Mouse (Mus musculus): ENCODE data around the gene Pde4b. TPM values are rescaled to one million over a fixed set of nuclear protein-coding genes. Genes with fewer than 3 reads are reported as not detected.

Pde4b gene
- total RNA-seq, 2 experiments from 2014 or later = 59.9 to 62.5 TPM

DNA sequence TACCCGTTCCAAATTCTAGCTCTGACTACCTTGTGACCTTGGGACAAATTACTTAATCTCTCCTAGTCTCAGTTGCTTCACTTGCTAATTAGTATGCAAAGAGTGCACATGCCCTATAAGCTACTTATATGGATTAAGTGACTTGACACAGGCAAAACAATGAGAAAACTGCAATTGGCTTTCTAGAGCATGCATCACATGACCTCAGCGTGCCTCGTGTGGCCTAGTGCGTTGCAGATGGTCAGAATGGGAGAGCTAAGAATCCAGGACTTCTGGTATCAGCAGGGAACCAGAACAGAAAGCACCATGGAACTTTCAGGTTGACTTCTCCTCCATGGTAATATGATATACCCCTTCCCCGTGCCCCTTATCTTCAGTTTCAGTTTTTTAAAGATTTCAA is 426.2 kb downstream of the Pde4b start:
- Histone ChIP-seq H3K27ac (no peak overlapping the region; the same call in 1 of the 2 replicates), H3K4me3 (no peak overlapping the region)
- no peak for TF ChIP-seq CTCF (IDR thresholded peaks at IDR 0.05)
- intact Hi-C loops (cut with DNase I) = loop anchor here (2.0 kb wide), 1 partner anchor 23 kb away; no protein-coding TSS in a partner anchor
- no peak for DNase-seq

DNA sequence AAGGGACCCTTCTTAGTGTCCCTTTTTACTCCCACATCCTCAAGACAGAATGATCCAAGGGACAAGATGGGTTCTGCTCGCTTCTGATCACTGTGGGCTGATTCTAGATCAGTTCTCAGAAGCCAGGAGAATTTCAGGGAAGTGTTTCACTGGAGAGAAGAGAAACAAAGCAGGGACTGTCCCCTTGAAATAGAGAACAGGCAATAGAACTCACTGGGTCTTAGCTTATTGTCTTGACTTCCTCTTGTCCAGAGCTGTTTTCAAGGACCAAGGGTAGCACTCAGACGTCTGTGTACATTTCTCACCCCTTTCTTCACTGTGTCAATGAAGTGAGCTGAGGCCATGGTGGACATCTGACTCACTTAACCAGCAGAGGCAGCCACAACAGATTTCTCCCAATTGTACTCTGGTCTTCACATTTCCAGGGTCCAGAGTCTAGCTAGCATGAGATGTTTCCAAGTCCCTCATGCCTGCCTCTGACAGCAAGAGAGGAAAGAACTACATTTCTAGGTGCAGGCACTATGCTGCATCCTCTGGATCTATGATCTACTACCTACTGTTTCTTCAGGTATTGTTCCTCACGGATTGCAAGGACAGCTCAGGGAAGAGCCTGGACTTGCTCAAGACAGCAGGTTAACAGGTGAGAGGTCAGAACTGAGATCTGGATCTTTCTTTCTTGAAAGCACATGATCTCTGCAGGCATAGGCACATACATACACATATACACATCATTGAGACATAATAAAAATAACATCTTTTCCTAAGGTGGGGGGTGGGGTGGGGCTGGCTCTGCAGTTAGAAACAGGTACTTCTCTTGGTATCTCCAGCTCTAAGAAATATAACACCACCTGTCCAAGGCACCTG is 427.9 kb downstream of the Pde4b start:
- no peak for DNase-seq
- no peak for TF ChIP-seq CTCF (IDR thresholded peaks at IDR 0.05)
- Histone ChIP-seq H3K4me3 (no peak overlapping the region), H3K27ac (no peak overlapping the region)
- intact Hi-C loops (cut with DNase I) = no loop called here

DNA sequence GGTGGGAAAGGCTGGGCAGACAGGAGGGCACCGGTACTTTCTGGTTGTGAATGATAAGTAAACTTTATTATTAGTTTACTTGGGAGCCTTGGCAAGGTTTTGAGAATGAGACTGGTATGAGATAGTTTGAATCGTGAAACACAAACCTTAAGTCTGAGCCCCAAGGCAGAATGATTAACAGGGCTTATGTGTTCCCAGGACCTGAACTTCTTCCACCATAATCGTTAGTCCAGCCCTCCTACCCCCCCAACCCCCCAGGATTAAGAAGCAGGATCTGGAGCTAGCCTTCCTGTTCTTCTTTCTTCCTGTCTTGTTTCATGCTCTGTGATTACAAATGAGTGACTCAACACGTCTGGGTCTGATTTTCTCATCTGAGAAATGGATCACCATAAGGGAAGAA is 429.1 kb downstream of the Pde4b start:
- intact Hi-C loops (cut with DNase I) = no loop called here
- no peak for TF ChIP-seq CTCF (IDR thresholded peaks at IDR 0.05)
- H3K27ac ChIP-seq = 0 out of 2 replicates have a peak overlapping the region, but pooled peaks have one; percentile 24
- DNase-seq = no peak
- H3K4me3 ChIP-seq = no peak overlapping the region

DNA sequence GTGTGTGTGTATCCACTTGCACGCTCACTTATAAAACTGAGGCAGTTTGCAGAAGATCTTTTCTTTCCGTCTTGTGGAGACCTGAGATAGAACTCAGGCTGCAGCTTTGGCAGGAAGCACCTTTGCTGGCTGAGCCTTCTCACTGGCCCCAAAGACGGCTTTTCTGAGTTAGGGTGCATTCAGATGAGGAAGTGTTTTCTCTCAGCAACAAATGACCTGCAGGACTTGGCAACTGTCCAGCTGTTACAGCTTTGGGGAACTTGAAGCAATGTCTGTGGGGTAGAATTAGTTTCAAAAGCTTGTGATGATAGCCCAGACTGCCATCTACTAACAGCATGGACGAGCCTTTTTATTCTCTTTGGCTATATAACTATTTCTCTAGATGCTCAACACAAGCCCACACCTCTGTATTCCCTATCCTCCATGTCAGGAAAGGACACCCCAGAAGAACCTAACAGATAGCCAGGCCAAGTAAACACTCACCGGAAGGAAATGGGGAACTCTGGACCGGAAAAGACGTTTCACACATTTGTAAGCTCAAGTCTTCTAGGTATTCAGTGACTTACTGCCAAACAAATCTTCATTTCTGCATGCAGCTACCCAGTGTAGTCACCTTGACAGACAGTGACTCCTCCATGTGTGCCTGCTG is 429.8 kb downstream of the Pde4b start:
- TF ChIP-seq CTCF (IDR thresholded peaks at IDR 0.05) = no peak
- intact Hi-C loops (cut with DNase I) = no loop called here
- Histone ChIP-seq H3K4me3 (no peak overlapping the region), H3K27ac (no peak overlapping the region; the same call in 1 of the 2 replicates)
- peak; percentile 53 for DNase-seq

DNA sequence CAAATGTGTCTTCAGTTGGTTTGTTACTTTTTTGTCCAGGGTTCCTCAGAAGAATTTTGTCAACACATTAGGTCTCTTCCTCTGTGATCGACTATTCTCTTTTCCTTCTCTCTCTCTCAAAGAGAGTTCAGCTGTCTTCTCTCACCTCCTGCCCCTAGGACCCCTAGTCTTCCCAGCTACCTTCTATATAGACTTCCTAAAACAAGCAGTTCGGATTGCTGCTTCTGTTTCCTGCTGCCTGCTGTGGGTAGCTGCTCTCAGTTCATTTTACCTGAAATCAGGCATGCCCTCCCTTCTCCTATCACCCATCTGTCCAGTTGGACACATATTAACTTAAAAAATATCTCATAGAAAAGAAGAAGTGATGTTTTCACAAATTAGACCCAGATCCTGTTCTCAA is 430.3 kb downstream of the Pde4b start:
- Histone ChIP-seq H3K27ac (no peak overlapping the region), H3K4me3 (no peak overlapping the region)
- intact Hi-C loops (cut with DNase I) = no loop called here
- no peak for DNase-seq
- TF ChIP-seq CTCF (IDR thresholded peaks at IDR 0.05) = no peak

DNA sequence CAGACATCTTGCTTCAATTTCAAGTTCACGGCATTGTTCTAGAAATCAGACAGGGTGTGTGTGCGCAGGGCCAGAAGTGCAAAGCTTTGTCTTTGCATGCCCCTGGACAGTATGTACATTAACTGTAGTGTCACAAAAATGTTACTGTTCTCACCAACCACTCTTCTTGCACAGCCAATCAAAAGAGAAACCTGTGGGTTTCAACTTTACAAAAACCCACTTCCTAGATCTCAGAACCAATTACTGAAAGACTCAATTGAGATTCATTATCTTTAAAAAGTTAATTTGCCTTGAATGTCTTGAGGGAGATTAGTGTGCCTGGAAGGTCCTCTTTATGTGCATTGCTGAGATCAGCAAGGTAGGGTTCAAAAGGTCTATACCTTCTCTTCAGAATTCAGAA is 431.0 kb downstream of the Pde4b start:
- intact Hi-C loops (cut with DNase I) = no loop called here
- Histone ChIP-seq H3K4me3 (no peak overlapping the region), H3K27ac (no peak overlapping the region)
- DNase-seq = no peak
- no peak for TF ChIP-seq CTCF (IDR thresholded peaks at IDR 0.05)

DNA sequence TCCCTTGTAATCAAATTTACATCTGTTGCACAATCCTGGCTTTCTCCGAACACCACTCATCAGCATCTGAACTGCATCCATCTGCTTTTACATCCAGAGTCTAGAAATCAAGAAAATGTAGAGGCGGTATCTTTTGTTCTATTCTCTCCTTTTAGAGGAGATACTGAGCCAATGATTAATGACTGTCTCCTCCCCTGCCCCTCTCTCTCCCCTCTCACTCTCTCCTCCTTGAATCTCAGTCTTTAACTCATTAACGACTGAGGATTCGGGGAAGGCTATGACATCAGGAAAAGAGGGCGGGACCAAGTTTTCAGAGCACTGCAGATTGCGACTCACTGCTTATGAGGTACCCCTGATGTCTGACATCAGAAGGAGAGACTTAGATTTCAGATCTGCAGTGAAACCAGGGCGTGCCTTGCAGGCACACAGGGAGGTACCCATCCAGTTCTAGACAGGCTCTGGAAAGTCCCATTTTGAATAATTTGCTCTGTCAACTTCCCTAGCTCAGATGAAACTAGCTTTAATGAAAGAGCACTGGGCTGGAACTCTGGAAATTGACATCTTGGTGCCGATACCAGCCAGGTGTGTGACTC is 433.4 kb downstream of the Pde4b start:
- no peak for DNase-seq
- intact Hi-C loops (cut with DNase I) = no loop called here
- H3K4me3 ChIP-seq = no peak overlapping the region
- H3K27ac ChIP-seq = no peak overlapping the region
- TF ChIP-seq CTCF (IDR thresholded peaks at IDR 0.05) = no peak

DNA sequence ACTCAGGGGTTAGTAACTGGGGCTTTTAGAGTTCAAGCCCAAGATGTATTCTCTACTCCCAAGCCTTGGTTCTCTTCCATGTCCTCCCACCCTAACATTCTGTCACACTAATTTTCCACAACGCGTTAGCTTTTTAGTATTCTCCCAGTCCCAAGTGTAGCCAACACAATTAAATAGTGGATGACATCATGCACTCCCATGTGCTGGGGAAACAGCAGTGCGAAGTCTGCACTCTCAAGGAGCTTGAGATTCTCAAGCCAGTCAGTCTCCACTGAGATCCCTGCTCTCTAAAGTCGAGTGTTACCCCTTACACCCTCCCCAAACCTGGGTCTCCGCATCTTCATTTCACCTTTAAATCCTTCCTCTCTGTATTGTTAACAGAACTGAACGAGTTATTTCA is 434.1 kb downstream of the Pde4b start:
- Histone ChIP-seq H3K27ac (no peak overlapping the region), H3K4me3 (no peak overlapping the region)
- no peak for TF ChIP-seq CTCF (IDR thresholded peaks at IDR 0.05)
- intact Hi-C loops (cut with DNase I) = no loop called here
- no peak for DNase-seq

DNA sequence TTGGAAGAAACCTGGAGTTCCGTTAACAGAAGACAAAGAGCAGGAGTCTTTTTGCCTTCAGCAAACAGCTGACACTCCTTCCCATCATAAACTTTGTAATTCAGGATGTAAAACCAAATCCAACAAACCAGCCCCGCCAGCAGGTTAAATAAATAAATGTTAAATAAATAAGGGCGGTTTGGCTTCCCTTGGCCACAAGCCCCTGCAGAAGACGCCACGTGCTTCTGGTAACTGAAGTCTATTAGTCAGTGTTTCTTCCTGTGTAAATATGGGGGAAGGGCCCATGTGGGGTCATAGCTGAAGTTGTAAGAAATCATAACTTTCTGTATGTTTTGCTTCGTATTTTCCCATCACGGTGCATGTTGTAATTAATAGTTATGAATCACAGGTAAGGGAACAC is 440.0 kb downstream of the Pde4b start:
- DNase-seq = no peak
- Histone ChIP-seq H3K4me3 (no peak overlapping the region), H3K27ac (no peak overlapping the region)
- intact Hi-C loops (cut with DNase I) = no loop called here
- TF ChIP-seq CTCF (IDR thresholded peaks at IDR 0.05) = no peak

DNA sequence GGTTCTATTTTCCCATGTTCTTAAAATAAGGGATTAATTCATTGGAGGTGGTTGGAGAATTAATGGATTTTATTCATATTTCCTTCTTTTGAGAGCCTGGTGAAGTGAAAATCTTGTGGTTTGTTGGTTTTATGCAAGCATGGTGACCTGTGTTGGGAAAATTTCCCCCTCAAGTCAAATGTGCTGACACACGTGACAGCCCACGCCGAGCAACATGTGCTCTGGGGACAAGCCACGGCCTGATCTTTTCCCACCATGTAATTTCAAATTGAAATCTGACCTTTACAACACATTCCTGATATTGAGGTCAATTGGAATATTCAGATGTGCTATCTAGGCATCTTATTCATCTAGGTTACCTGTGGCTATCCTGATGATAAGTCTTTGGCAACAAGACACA is 443.5 kb downstream of the Pde4b start:
- TF ChIP-seq CTCF (IDR thresholded peaks at IDR 0.05) = no peak
- Histone ChIP-seq H3K27ac (no peak overlapping the region), H3K4me3 (no peak overlapping the region)
- intact Hi-C loops (cut with DNase I) = no loop called here
- DNase-seq = no peak

DNA sequence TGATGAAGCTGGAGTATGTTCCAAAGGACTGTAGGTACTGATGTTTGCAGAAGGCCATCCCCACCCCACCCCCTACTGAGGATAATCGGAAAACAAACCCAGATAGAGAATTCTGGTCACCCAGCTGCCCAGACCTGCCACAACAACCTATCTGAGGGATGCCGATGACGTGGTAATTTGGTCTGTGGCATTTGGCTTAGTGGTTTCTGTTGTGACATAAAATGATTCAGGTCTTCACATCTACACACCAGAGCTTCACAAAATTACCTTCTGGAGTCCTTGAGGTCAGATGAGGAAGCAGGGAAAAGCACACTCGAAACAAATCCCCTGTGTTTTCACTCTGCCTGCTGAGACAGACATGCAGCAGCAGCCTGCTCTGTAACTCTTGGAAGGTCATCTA is 444.4 kb downstream of the Pde4b start:
- intact Hi-C loops (cut with DNase I) = no loop called here
- no peak for DNase-seq
- no peak for TF ChIP-seq CTCF (IDR thresholded peaks at IDR 0.05)
- no peak overlapping the region for H3K4me3 ChIP-seq
- H3K27ac ChIP-seq = peak overlapping the region; percentile 6

DNA sequence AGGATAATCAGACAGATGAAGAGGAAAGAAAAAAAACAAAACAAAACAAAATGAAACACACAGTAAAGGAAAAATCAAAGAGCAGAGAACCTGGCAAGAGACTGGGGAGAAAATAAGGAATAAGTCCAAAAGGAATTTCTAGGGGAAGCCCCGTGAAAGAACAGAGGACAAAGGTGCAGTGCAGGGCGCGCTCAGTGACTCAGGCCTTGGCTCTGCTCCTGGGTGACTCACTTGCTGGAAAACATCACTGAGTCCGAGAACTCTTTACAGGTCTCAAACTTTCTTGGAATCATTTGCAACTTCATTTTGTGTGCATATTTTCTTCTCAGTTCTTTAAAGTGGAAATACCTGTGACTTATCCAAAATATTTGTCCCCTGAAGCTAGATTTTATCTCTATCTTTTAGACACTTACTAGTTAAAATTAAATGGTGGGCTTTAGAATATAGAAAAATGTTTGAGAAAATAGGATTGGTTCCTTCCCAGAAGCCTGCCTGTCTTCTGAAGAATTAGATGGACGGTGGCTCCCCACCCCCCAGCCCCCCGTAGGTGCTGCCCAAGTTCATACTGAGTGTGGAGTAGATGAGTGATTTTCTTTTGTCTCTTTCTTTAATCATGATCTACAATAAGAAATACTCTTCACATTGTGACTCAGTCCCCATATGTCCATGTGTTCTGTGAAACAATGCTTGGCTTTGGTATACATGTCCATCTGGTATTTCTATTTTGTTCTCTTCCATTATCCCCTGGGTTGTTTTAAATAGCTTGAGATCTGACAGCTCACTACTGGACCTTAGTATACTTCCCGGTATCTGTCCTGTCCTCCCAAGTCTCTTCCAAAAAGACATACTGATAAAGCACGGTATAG is 446.1 kb downstream of the Pde4b start:
- no peak overlapping the region for H3K4me3 ChIP-seq
- H3K27ac ChIP-seq = peak overlapping the region; percentile 90
- TF ChIP-seq CTCF (IDR thresholded peaks at IDR 0.05) = no peak
- DNase-seq = peak; percentile 83
- intact Hi-C loops (cut with DNase I) = no loop called here

Data from gastrocnemius, adult 2 months (tissue).